In the genomic region with DNA sequence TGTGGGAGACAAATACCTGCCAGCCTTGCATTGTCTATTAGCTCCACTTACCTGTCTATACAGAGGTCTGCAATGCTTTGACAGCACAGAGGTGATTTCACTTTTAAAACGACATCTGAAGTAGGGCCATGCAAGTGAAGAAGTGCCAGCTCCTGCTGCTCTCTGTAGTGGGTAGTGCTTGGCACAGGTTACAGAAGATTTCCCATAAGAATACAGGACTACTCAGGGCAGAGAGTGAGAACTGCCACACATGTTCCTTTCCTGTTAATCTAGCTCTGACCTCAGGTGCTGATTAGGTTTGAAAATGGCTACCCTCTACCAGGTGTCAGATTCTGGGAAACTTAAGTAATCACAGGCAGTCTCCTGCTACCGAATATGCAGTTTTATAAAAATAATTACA, we compare ENCODE assay signal across 21 mouse cellular contexts. TPM values are rescaled to one million over a fixed set of nuclear protein-coding genes. Genes with fewer than 3 reads are reported as not detected.
"Had no signal": no experiment of that assay in that cellular context is flagged by ENCODE, and none has a peak within 500 bp of the region (broad histone marks: within the 10 kb centered on the region; RNA-seq: fewer than 3 reads in every experiment).

A gene (minus strand): TSS at position 101 of the 400 bp plus-strand sequence.

- DNase-seq: cerebellum, adult 8-10 months; cerebellum, adult 9-10 months; cerebellum, adult 9-11 months; cerebellum, postnatal 14 days; cerebellum, postnatal 25 days; cerebellum, postnatal 36 days; embryo, embryonic 11 days; forebrain, postnatal 0 days; gastrocnemius, adult 2 months; gastrocnemius, postnatal 10 days; gastrocnemius, postnatal 14 days; gastrocnemius, postnatal 25 days; gastrocnemius, postnatal 36 days; heart, adult 18-20 months; heart, adult 2 months had no signal

RNA-seq across cellular contexts. Expression of the gene that starts here (rescaled TPM):
- total RNA-seq: common myeloid progenitor, adult 5-6 weeks; forebrain, postnatal 0 days; gastrocnemius, adult 18-20 months; gastrocnemius, adult 2 months; gastrocnemius, adult 8-10 months; gastrocnemius, postnatal 10 days; gastrocnemius, postnatal 14 days; gastrocnemius, postnatal 25 days; gastrocnemius, postnatal 36 days; gastrocnemius, postnatal 4 days; granulocyte monocyte progenitor cell, adult 5-6 weeks; heart, adult 18-20 months; heart, adult 2 months; heart, adult 8-10 months had no signal
